Mouse (Mus musculus) intestine, embryonic 16.5 days (tissue): Measurements from ENCODE around the gene Oxsm. TPM values are rescaled to one million over a fixed set of nuclear protein-coding genes. Genes with fewer than 3 reads are reported as not detected.
A peak's percentile ranks its signal among the peaks of the same experiment; 100 is the strongest.

Experiments used
- ATAC-seq: fragments of 200-750 bp; cut with Nextera tagmentation; 2 replicates; pipeline ENCODE4 v1.8.0; 2017; ENCODE audit warnings: moderate TSS enrichment, moderate library complexity
- H3K27ac ChIP-seq: fragments of 300-500 bp; sonication (generic); 2 replicates; pipeline ENCODE4 v1.5.1; 2014; ENCODE audit warnings: mild to moderate bottlenecking, low read length
- H3K27me3 ChIP-seq: fragments of 300-500 bp; sonication (generic); replicated peaks from 2 replicates; pipeline ENCODE4 v1.6.1; 2014; ENCODE audit warnings: low read length, control low read depth, mixed read lengths; ENCODE audit not compliant: control insufficient read depth, insufficient read depth
- H3K36me3 ChIP-seq: fragments of 300-500 bp; sonication (generic); 2 replicates; pipeline ENCODE4 v1.6.1; 2014; ENCODE audit warnings: low read length, control low read depth; ENCODE audit not compliant: control insufficient read depth, insufficient read depth
- H3K4me1 ChIP-seq: fragments of 300-500 bp; sonication (generic); 2 replicates; pipeline ENCODE4 v1.6.1; 2014; ENCODE audit warnings: low read length, control low read depth, mixed read lengths; ENCODE audit not compliant: control insufficient read depth, insufficient read depth
- H3K4me2 ChIP-seq: fragments of 300-500 bp; sonication (generic); 2 replicates; pipeline ENCODE4 v1.6.1; 2014; ENCODE audit warnings: low read depth, low read length, control low read depth
- H3K4me3 ChIP-seq: fragments of 300-500 bp; sonication (generic); 2 replicates; pipeline ENCODE4 v1.5.1; 2014; ENCODE audit warnings: mild to moderate bottlenecking, low read length
- H3K9ac ChIP-seq: fragments of 300-500 bp; sonication (generic); 2 replicates; pipeline ENCODE4 v1.6.1; 2014; ENCODE audit warnings: low read depth, low read length
- H3K9me3 ChIP-seq: fragments of 300-500 bp; sonication (generic); 2 replicates; pipeline ENCODE4 v1.6.1; 2016; ENCODE audit warnings: low read length, control low read depth; ENCODE audit not compliant: control insufficient read depth
- WGBS: fragments of 180-500 bp; shearing (Covaris S2); extraction: QIAGEN DNeasy Blood & Tissue Kit; methylation state at CpG from one replicate; pipeline ENCODE4 v1.1.7; 2014; 5-methylcytosine and 5-hydroxymethylcytosine counted together
- polyA plus RNA-seq: library from polyadenylated mRNA; unstranded; fragments of >200 nt; fragmentation: Nextera tagmentation; extraction: Ambion mirVana; gene quantifications from 2 replicates; pipeline ENCODE4 v1.2.1, GENCODE M21; 2015

Oxsm gene
- polyA plus RNA-seq, 1 experiment from 2014 or later = 3.7 TPM

GRCm38 (mm10) chr14:16219015-16219414 is 30.6 kb downstream of the Oxsm start:
- no peak for ATAC-seq
- 52% methylated on average over 2 of the region's 2 CpGs for WGBS
- Histone ChIP-seq H3K4me1 (no peaks in the 10 kb centered on the region), H3K36me3 (no peaks in the 10 kb centered on the region), H3K4me3 (no peak overlapping the region), H3K27ac (no peak overlapping the region), H3K27me3 (no peaks in the 10 kb centered on the region), H3K9ac (no peak overlapping the region), H3K4me2 (no peak overlapping the region), H3K9me3 (no peaks in the 10 kb centered on the region)

- H3K36me3 ChIP-seq = no peaks in the 10 kb centered on the region
- H3K9ac ChIP-seq = no peak overlapping the region
- no peak overlapping the region for H3K4me3 ChIP-seq
- no peaks in the 10 kb centered on the region for H3K4me1 ChIP-seq
- no peaks in the 10 kb centered on the region for H3K9me3 ChIP-seq
- ATAC-seq = no peak
- no peak overlapping the region for H3K4me2 ChIP-seq
- no peak overlapping the region for H3K27ac ChIP-seq
- H3K27me3 ChIP-seq = no peaks in the 10 kb centered on the region
Observed at GRCm38 (mm10) chr14:16207722-16208121, 41.9 kb downstream of the Oxsm start.

GRCm38 (mm10) chr14:16201673-16202072 is 47.9 kb downstream of the Oxsm start:
- Histone ChIP-seq H3K27ac (no peak overlapping the region), H3K4me2 (no peak overlapping the region), H3K9me3 (no peaks in the 10 kb centered on the region), H3K36me3 (no peaks in the 10 kb centered on the region), H3K4me1 (0 out of 2 replicates have a peak, but pooled peaks cover 3% of the 10 kb centered on the region), H3K9ac (no peak overlapping the region), H3K4me3 (no peak overlapping the region), H3K27me3 (no peaks in the 10 kb centered on the region)
- whole genome bisulfite sequencing = 35% methylated on average over 3 of the region's 3 CpGs
- no peak for ATAC-seq

- no peak; the same call in 1 of the 2 replicates for ATAC-seq
- Histone ChIP-seq H3K4me3 (no peak overlapping the region), H3K36me3 (no peaks in the 10 kb centered on the region), H3K4me2 (0 out of 2 replicates have a peak overlapping the region, but pooled peaks have one; percentile 0), H3K4me1 (0 out of 2 replicates have a peak, but pooled peaks cover 3% of the 10 kb centered on the region), H3K27me3 (no peaks in the 10 kb centered on the region), H3K9me3 (no peaks in the 10 kb centered on the region), H3K27ac (no peak overlapping the region), H3K9ac (no peak overlapping the region)
- 35% methylated on average over 8 of the region's 8 CpGs for WGBS
Observed at GRCm38 (mm10) chr14:16200969-16201638, 48.5 kb downstream of the Oxsm start.

GRCm38 (mm10) chr14:16200220-16200912 is 49.2 kb downstream of the Oxsm start:
- no peak for ATAC-seq
- 0 out of 2 replicates have a peak overlapping the region, but pooled peaks have one; percentile 0 for H3K4me2 ChIP-seq
- 0 out of 2 replicates have a peak, but pooled peaks cover 3% of the 10 kb centered on the region for H3K4me1 ChIP-seq
- no peak overlapping the region for H3K4me3 ChIP-seq
- H3K9me3 ChIP-seq = no peaks in the 10 kb centered on the region
- no peaks in the 10 kb centered on the region for H3K27me3 ChIP-seq
- H3K9ac ChIP-seq = no peak overlapping the region
- 55% methylated on average over 6 of the region's 6 CpGs for WGBS
- no peaks in the 10 kb centered on the region for H3K36me3 ChIP-seq
- no peak overlapping the region for H3K27ac ChIP-seq

- Histone ChIP-seq H3K9ac (no peak overlapping the region), H3K27me3 (no peaks in the 10 kb centered on the region), H3K9me3 (no peaks in the 10 kb centered on the region), H3K4me2 (no peak overlapping the region), H3K36me3 (no peaks in the 10 kb centered on the region), H3K27ac (no peak overlapping the region), H3K4me3 (no peak overlapping the region), H3K4me1 (0 out of 2 replicates have a peak, but pooled peaks cover 3% of the 10 kb centered on the region)
- ATAC-seq = no peak
- WGBS = 54% methylated on average over 4 of the region's 4 CpGs
Observed at GRCm38 (mm10) chr14:16196518-16196917, 53.1 kb downstream of the Oxsm start.

GRCm38 (mm10) chr14:16195486-16195885 is 54.1 kb downstream of the Oxsm start:
- H3K27me3 ChIP-seq = no peaks in the 10 kb centered on the region
- H3K4me3 ChIP-seq = no peak overlapping the region
- H3K9ac ChIP-seq = no peak overlapping the region
- H3K27ac ChIP-seq = no peak overlapping the region
- no peaks in the 10 kb centered on the region for H3K36me3 ChIP-seq
- 63% methylated on average over 1 of the region's 1 CpGs for WGBS
- H3K4me2 ChIP-seq = no peak overlapping the region
- no peaks in the 10 kb centered on the region for H3K4me1 ChIP-seq
- ATAC-seq = no peak
- no peaks in the 10 kb centered on the region for H3K9me3 ChIP-seq

GRCm38 (mm10) chr14:16194125-16194524 is 55.5 kb downstream of the Oxsm start:
- Histone ChIP-seq H3K36me3 (no peaks in the 10 kb centered on the region), H3K4me1 (no peaks in the 10 kb centered on the region), H3K27me3 (no peaks in the 10 kb centered on the region), H3K9me3 (no peaks in the 10 kb centered on the region), H3K4me2 (no peak overlapping the region), H3K27ac (no peak overlapping the region), H3K9ac (no peak overlapping the region), H3K4me3 (no peak overlapping the region)
- WGBS = 85% methylated on average over 1 of the region's 1 CpGs
- ATAC-seq = no peak

GRCm38 (mm10) chr14:16189142-16189541 is 60.5 kb downstream of the Oxsm start:
- Histone ChIP-seq H3K27me3 (no peaks in the 10 kb centered on the region), H3K27ac (no peak overlapping the region), H3K4me2 (no peak overlapping the region), H3K9ac (no peak overlapping the region), H3K9me3 (no peaks in the 10 kb centered on the region), H3K4me1 (no peaks in the 10 kb centered on the region), H3K4me3 (no peak overlapping the region), H3K36me3 (no peaks in the 10 kb centered on the region)
- WGBS = 69% methylated on average over 1 of the region's 1 CpGs
- peak; percentile 95 for ATAC-seq
